Mouse (Mus musculus) cerebellum, adult 11-12 months (tissue): ENCODE data around the gene Gfer.

Experiments used
- DNase-seq: peaks from one replicate; pipeline ENCODE4 v3.0.0; 2022

Gene Gfer

GRCm38 (mm10) chr17:24644875-24645721, 50.9 kb downstream of the Gfer start:
- DNase-seq: peak; percentile 44

GRCm38 (mm10) chr17:24644030-24644715, 51.8 kb downstream of the Gfer start:
- peak; percentile 28 for DNase-seq
